Mouse (Mus musculus): Measurements from ENCODE around the gene Ugt2a1.

GRCm38 (mm10) chr5:87457701-87458100 lies 33.0 kb downstream of the Ugt2a1 start:
- no peak for TF ChIP-seq CTCF (IDR thresholded peaks at IDR 0.05; ENCODE audit: insufficient read depth, low read length)
- no peak for TF ChIP-seq POLR2A (IDR thresholded peaks at IDR 0.05; ENCODE audit: borderline replicate concordance, extremely low read depth, low read depth, low read length)

Data from lung, adult 2 months (tissue).